Mouse (Mus musculus) mesoderm, embryonic 11.5 days (tissue): ENCODE measurements around the gene Uck1.

ENCODE experiments used
- DNase-seq: peaks from one replicate; pipeline ENCODE4 v3.0.0-alpha.2; 2012; ENCODE audit warnings: low read depth, low spot score

Uck1 gene

GRCm38 (mm10) chr2:32219501-32219900 lies 40.5 kb downstream of the Uck1 start:
- DNase-seq, result no peak

- DNase-seq, result no peak
These were observed 41.2 kb downstream of the Uck1 start for GRCm38 (mm10) chr2:32218541-32219334.

- no peak for DNase-seq
These were observed 41.8 kb downstream of the Uck1 start for GRCm38 (mm10) chr2:32218113-32218512.

GRCm38 (mm10) chr2:32217656-32218055 lies 42.3 kb downstream of the Uck1 start:
- DNase-seq, result no peak

- no peak for DNase-seq
These were observed 43.5 kb downstream of the Uck1 start for GRCm38 (mm10) chr2:32216506-32216905.

GRCm38 (mm10) chr2:32215576-32215975 lies 44.4 kb downstream of the Uck1 start:
- DNase-seq, result no peak

- DNase-seq, result no peak
These were observed 47.0 kb downstream of the Uck1 start for GRCm38 (mm10) chr2:32213000-32213399.

- DNase-seq, result no peak
These were observed 48.3 kb downstream of the Uck1 start for GRCm38 (mm10) chr2:32211689-32212088.

GRCm38 (mm10) chr2:32207682-32208081 lies 52.3 kb downstream of the Uck1 start:
- DNase-seq, result no peak
